Mouse (Mus musculus) heart, adult 8-10 months (tissue): ENCODE measurements around the gene Tenm2. TPM values are rescaled to one million over a fixed set of nuclear protein-coding genes. Genes with fewer than 3 reads are reported as not detected.

ENCODE experiments used
- DNase-seq: peaks from one replicate; pipeline ENCODE4 v3.0.0; 2022; ENCODE audit warnings: low spot score
- total RNA-seq, 4 experiments: library from RNA; stranded (reverse); gene quantifications; 2 replicates each; pipeline ENCODE4 v1.2.4; 2022

The Tenm2 gene
- total RNA-seq, 4 experiments from 2014 or later: 0.12 to 0.35 (median 0.27) TPM

DNA sequence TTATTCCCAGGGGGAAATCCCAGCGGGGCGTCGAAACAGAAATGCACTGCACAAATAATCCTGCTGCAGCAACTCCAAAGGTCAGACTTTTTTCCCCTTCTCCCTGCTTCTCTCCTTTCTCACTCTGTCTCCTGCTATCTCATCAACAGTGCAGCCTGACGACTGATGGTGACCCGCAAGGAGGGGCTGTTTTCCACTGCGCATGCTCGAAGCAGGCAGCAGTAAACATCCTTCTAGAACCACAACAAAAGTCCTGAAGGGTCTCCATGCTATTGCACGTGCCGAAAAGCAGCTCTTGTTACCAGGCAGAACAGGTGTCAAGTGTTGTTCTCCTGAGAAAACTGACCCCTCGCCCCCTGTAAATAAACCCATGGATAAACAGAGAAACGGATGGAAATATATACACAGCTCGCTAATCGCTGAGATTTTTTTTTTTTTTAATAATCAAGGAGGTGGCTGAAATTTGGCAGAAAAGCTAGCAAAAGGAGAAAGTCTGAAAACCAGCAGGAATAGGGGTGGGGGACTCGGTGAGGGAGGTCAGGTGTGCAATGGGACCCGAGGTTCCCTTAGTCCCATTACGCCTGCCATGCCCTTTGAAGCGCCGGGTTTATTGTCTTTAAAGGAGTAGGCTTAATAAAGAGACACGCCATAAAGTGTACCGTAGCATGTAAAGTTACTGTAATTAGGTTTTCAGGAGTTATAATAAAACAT, 958.4 kb downstream of the Tenm2 start:
- no peak for DNase-seq

GRCm38 (mm10) chr11:36276015-36276414, 959.7 kb downstream of the Tenm2 start:
- no peak for DNase-seq

- no peak for DNase-seq
Observed at GRCm38 (mm10) chr11:36272149-36272548, 963.6 kb downstream of the Tenm2 start.

DNA sequence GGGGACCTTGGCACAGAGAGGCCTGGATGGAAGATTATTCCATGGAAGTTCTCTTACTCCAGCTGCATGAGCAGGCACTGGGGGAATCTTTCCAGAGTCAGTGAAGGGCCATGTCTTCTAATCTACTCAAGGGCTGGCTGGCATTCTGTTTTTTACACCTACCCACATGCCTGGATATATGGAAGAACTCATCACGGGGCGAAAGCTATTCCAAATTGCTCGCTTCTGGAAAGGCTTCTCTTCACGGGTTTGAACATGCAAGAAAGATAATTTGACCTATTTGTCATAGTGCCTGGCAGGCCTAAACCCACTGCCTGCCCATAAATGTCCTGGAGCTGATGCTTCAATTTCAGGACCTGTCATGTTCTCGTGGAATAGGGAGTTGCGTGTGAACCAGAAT, 965.8 kb downstream of the Tenm2 start:
- DNase-seq: no peak

GRCm38 (mm10) chr11:36264776-36265466, 970.8 kb downstream of the Tenm2 start:
- DNase-seq: no peak

DNA sequence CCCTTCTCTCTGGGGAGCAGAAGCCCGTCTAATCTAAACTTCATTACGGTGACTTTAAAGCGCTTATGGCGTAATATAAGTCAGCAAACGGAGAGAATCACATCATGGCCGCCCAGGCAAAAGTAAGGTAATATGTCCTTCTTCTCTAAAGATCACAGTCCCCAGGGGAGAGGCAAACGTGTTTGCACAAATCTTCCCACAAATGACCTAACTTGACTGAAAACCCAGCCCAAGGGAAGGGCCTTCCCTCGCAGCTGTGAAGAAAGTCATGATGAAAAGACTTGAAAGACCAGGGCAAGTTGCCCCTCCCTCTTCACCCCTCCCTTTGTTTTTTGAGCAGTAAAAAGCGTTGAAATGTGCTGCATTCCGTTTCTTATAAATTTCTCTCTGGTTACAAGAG, 971.9 kb downstream of the Tenm2 start:
- no peak for DNase-seq

DNA sequence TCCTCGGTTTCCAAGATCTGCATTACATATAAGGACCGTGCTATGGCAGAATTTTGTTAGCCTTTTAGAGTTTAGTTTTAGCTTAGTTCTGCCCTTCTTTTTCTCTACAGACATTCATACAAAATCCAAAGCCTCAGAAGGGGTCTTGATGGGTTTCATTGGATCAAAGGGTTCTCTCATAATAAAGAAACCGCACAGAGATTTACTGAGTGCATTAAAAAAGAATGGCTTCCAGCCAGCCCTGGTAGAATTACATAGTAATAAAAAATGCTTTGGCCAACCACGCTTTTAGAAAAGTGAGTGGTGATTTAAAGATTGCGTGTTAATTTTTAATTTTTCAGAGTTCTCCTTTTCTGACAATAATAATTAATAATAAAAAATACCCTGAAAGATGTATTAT, 978.6 kb downstream of the Tenm2 start:
- no peak for DNase-seq

DNA sequence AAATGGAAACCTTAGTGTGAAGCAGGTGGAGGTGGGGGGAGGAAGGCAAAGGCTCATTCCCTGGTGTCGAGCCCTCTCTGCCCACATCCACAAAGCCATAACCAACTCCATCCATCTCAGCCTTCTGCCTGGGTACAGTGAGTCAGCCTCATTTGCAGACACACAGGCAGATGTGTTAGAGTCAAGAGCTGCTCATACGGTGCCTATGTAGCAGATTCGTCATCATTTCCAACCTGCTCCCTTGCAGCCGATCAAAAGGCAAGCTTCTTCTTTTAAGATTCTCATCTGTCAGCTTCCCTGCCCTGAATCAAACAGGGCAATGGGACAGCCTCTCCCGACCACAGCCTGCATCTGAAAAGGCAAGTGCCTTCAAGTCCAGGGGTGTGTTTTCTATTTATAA, 979.0 kb downstream of the Tenm2 start:
- no peak for DNase-seq

- no peak for DNase-seq
Observed at GRCm38 (mm10) chr11:36254019-36254418, 981.7 kb downstream of the Tenm2 start.

GRCm38 (mm10) chr11:36250111-36250510, 985.7 kb downstream of the Tenm2 start:
- DNase-seq: no peak

DNA sequence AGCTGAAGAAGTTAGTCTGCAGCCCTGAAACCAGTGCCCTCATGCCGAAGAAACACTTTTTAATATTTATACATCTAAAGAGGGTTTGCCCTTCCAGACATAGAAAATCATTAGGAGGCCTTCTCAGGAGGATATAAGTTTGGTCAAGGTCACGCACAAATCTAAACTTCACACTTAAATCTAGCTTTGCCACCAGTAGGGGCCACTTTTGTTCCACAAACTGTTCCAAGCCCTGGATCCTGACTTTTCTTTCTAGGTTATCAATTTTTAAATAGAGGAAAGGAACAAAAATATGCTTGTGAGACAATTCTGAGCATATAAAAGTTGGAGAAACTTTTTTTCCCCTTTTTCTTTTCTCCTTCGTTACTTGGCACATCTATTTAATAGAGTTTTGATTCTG, 989.6 kb downstream of the Tenm2 start:
- DNase-seq: no peak

DNA sequence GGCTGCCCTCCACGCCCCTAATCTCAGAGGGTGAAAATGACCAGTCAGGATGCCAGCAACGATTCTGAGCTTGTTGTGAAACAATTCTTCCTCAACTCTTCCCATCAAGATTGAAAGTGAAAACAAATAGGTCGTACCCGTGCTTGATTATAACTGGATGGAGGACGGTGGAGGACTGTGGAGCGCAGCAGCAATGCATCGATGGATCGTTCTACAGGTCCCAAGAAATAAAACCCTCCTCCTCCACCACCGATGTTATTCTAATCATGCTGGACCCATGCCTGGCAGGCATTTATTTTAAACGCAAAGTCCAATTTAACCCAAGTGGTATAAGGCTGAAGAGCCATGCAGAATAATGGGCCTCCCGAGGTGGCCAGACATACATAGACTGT, 991.3 kb downstream of the Tenm2 start:
- DNase-seq: no peak

GRCm38 (mm10) chr11:36243747-36244490, 991.8 kb downstream of the Tenm2 start:
- DNase-seq: no peak

DNA sequence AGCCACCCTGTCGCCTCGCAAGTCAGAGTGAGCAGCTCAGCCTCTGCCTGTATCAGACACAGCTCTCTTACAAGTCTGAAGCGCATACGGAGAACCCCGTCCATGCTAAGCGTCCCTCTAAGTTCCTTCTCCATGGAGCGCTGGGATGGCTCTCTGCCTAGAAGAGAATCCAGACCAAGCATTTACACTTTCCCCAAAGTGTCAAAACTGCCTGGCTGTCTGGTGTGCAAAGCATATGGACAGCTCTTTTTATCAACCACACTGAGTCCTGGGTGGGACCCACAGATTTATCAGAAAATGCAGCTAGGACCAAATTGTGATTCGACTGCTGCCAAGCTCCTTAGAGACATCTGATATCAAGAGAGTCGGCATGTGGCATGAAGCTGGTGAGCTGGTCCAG, 996.9 kb downstream of the Tenm2 start:
- no peak for DNase-seq

GRCm38 (mm10) chr11:36228654-36229053, 1007.1 kb downstream of the Tenm2 start:
- no peak for DNase-seq

GRCm38 (mm10) chr11:36228196-36228595, 1007.6 kb downstream of the Tenm2 start:
- no peak for DNase-seq

GRCm38 (mm10) chr11:36226061-36226460, 1009.7 kb downstream of the Tenm2 start:
- no peak for DNase-seq

DNA sequence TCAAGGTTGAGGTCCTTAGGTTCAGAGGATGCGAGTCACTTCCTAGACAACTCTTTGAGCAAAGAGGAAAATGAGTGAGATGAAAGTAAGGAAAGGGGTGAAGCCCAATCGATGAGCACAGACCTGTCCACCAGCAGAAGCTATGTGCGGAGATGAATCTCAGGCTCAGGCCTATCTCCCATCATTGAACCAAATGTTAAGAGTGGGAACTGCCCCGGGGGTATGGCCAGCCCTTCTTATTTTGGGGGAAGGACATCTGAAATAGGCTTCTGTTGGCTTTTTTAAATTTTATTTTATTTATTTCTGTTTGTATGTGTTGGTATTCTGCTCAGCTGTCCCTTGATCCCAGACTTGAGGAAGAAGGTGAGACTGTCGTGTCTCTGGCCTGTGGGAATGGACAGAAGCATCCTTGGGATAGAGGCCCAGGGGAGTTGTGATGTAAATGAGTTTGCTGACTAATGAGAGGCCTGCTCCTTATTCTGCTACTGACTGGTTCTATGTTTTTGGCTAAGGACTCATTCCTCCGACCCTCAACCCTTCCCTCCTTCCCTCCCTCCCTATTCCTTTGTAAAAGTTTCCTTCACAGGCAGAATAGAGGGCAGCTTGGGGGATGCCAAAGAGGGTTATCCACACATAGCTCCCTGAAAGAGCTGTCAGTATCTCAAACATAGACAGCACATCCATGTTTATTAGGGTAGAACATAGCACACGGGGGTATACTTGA, 1011.9 kb downstream of the Tenm2 start:
- no peak for DNase-seq

DNA sequence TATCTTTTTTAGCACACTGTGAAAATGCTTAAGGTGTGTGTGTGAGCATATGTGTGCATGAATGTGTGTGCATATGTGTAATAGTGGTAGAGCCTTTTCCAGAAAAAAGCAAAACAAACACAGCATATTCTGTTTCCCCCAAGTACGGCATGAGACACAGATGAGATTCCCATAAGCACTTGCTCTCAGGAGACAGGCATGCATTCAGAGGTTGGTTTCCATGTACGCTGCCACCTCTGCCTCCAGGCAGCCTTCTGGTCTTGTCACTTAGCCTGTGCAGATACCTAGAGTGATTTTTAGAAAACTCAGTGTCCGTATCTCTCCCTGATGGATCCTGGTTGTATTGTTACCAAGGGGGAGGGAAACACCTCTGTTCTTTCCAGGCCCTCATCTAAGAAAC, 1013.7 kb downstream of the Tenm2 start:
- DNase-seq: no peak

- DNase-seq: peak; percentile 69
Observed at GRCm38 (mm10) chr11:36221271-36221975, 1014.3 kb downstream of the Tenm2 start.

GRCm38 (mm10) chr11:36220651-36221050, 1015.1 kb downstream of the Tenm2 start:
- DNase-seq: no peak
